Mouse (Mus musculus): Measurements from ENCODE around the gene Trim47. TPM values are rescaled to one million over a fixed set of nuclear protein-coding genes. Genes with fewer than 3 reads are reported as not detected.

Gene Trim47
- polyA plus RNA-seq, 1 experiment from 2014 or later, result 16.1 TPM

GRCm38 (mm10) chr11:116065345-116065744, 61.7 kb downstream of the Trim47 start:
- Histone ChIP-seq H3K27me3 (replicated peaks; ENCODE audit: control insufficient read depth, insufficient read depth, low read length) (no peaks in the 10 kb centered on the region), H3K27ac (ENCODE audit: low read depth, low read length) (no peak overlapping the region), H3K4me2 (replicated peaks; ENCODE audit: low read depth) (no peak overlapping the region), H3K9me3 (ENCODE audit: control insufficient read depth) (no peaks in the 10 kb centered on the region), H3K9ac (ENCODE audit: low read depth, low read length) (no peak overlapping the region), H3K4me1 (replicated peaks; ENCODE audit: control insufficient read depth, insufficient read depth, low read length) (0 out of 2 replicates have a peak, but pooled peaks cover 2% of the 10 kb centered on the region), H3K36me3 (ENCODE audit: control insufficient read depth, insufficient read depth) (peaks cover 3% of the 10 kb centered on the region), H3K4me3 (ENCODE audit: low read depth, low read length) (no peak overlapping the region)
- WGBS, result 83% methylated on average over 12 of the region's 12 CpGs
- no peak for TF ChIP-seq CTCF (IDR thresholded peaks at IDR 0.05; ENCODE audit: low read depth)
- no peak for ATAC-seq

GRCm38 (mm10) chr11:116064187-116064867, 62.7 kb downstream of the Trim47 start:
- no peak overlapping the region for H3K4me2 ChIP-seq (replicated peaks; ENCODE audit: low read depth)
- H3K27ac ChIP-seq (ENCODE audit: low read depth, low read length), result no peak overlapping the region
- 65% methylated on average over 23 of the region's 23 CpGs for WGBS
- H3K4me3 ChIP-seq (ENCODE audit: low read depth, low read length), result no peak overlapping the region
- TF ChIP-seq CTCF (IDR thresholded peaks at IDR 0.05; ENCODE audit: low read depth), result no peak
- no peaks in the 10 kb centered on the region for H3K9me3 ChIP-seq (ENCODE audit: control insufficient read depth)
- H3K4me1 ChIP-seq (replicated peaks; ENCODE audit: control insufficient read depth, insufficient read depth, low read length), result 0 out of 2 replicates have a peak, but pooled peaks cover 4% of the 10 kb centered on the region
- H3K27me3 ChIP-seq (replicated peaks; ENCODE audit: control insufficient read depth, insufficient read depth, low read length), result no peaks in the 10 kb centered on the region
- H3K9ac ChIP-seq (ENCODE audit: low read depth, low read length), result no peak overlapping the region
- no peak for ATAC-seq
- H3K36me3 ChIP-seq (ENCODE audit: control insufficient read depth, insufficient read depth), result peaks cover 13% of the 10 kb centered on the region

DNA sequence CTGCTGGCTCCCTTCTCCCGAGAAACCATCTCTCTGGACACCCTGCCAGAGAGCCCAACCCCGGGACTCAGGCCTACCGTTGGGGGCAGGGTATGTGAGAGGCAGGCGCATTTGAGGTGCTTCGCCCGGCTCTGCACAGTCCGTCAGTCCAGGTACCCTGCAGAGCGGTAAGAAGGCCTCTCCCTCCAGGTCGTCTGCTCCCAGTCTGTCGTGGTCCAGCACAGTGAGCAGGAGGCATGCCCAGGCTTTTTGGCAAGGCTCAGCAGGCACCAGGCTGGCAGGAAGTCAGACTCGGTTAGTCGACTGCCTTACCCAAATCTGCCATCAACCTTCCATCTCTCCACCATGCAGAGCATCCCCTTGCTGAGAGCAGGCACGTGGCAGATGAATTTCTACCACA, 63.4 kb downstream of the Trim47 start:
- no peak overlapping the region for H3K9ac ChIP-seq (ENCODE audit: low read depth, low read length)
- 0 out of 2 replicates have a peak, but pooled peaks cover 4% of the 10 kb centered on the region for H3K4me1 ChIP-seq (replicated peaks; ENCODE audit: control insufficient read depth, insufficient read depth, low read length)
- WGBS, result 63% methylated on average over 13 of the region's 13 CpGs
- H3K4me3 ChIP-seq (ENCODE audit: low read depth, low read length), result no peak overlapping the region
- H3K36me3 ChIP-seq (ENCODE audit: control insufficient read depth, insufficient read depth), result peaks cover 20% of the 10 kb centered on the region
- ATAC-seq, result no peak
- no peaks in the 10 kb centered on the region for H3K9me3 ChIP-seq (ENCODE audit: control insufficient read depth)
- H3K27ac ChIP-seq (ENCODE audit: low read depth, low read length), result no peak overlapping the region
- H3K4me2 ChIP-seq (replicated peaks; ENCODE audit: low read depth), result no peak overlapping the region
- H3K27me3 ChIP-seq (replicated peaks; ENCODE audit: control insufficient read depth, insufficient read depth, low read length), result no peaks in the 10 kb centered on the region
- no peak for TF ChIP-seq CTCF (IDR thresholded peaks at IDR 0.05; ENCODE audit: low read depth)

DNA sequence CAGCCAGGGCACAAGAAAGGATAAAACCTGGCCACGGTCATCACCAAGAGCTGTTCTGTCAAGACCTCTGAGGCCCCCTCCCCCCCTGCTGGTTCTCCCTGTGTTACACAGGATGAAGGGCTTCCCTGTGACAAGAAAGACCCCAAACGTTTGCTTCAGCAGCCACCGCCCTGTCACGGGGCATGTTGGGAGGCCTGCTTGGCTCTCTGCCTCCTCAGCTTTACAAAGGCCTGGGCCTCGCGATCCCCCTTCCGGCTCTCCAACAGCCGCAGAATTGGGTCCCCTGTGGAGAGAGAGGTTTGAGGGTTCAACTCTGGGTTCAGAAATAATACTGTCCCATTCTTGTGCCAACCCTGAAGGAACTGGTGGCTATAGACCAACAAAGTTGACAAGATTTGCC, 64.5 kb downstream of the Trim47 start:
- H3K36me3 ChIP-seq (ENCODE audit: control insufficient read depth, insufficient read depth), result peaks cover 31% of the 10 kb centered on the region
- WGBS, result 74% methylated on average over 8 of the region's 8 CpGs
- no peaks in the 10 kb centered on the region for H3K9me3 ChIP-seq (ENCODE audit: control insufficient read depth)
- H3K27ac ChIP-seq (ENCODE audit: low read depth, low read length), result no peak overlapping the region
- H3K27me3 ChIP-seq (replicated peaks; ENCODE audit: control insufficient read depth, insufficient read depth, low read length), result no peaks in the 10 kb centered on the region
- H3K4me1 ChIP-seq (replicated peaks; ENCODE audit: control insufficient read depth, insufficient read depth, low read length), result 0 out of 2 replicates have a peak, but pooled peaks cover 4% of the 10 kb centered on the region
- H3K4me3 ChIP-seq (ENCODE audit: low read depth, low read length), result no peak overlapping the region
- no peak overlapping the region for H3K9ac ChIP-seq (ENCODE audit: low read depth, low read length)
- no peak for ATAC-seq
- no peak for TF ChIP-seq CTCF (IDR thresholded peaks at IDR 0.05; ENCODE audit: low read depth)
- no peak overlapping the region for H3K4me2 ChIP-seq (replicated peaks; ENCODE audit: low read depth)

GRCm38 (mm10) chr11:116061641-116062415, 65.2 kb downstream of the Trim47 start:
- H3K27ac ChIP-seq (ENCODE audit: low read depth, low read length), result no peak overlapping the region
- H3K9me3 ChIP-seq (ENCODE audit: control insufficient read depth), result no peaks in the 10 kb centered on the region
- 0 out of 2 replicates have a peak, but pooled peaks cover 4% of the 10 kb centered on the region for H3K4me1 ChIP-seq (replicated peaks; ENCODE audit: control insufficient read depth, insufficient read depth, low read length)
- no peak for TF ChIP-seq CTCF (IDR thresholded peaks at IDR 0.05; ENCODE audit: low read depth)
- ATAC-seq, result no peak
- H3K36me3 ChIP-seq (ENCODE audit: control insufficient read depth, insufficient read depth), result peaks cover 38% of the 10 kb centered on the region
- no peak overlapping the region for H3K4me2 ChIP-seq (replicated peaks; ENCODE audit: low read depth)
- WGBS, result 86% methylated on average over 13 of the region's 13 CpGs
- no peak overlapping the region for H3K9ac ChIP-seq (ENCODE audit: low read depth, low read length)
- H3K27me3 ChIP-seq (replicated peaks; ENCODE audit: control insufficient read depth, insufficient read depth, low read length), result no peaks in the 10 kb centered on the region
- H3K4me3 ChIP-seq (ENCODE audit: low read depth, low read length), result no peak overlapping the region

GRCm38 (mm10) chr11:116060596-116060995, 66.4 kb downstream of the Trim47 start:
- Histone ChIP-seq H3K27ac (ENCODE audit: low read depth, low read length) (no peak overlapping the region), H3K9ac (ENCODE audit: low read depth, low read length) (no peak overlapping the region), H3K36me3 (ENCODE audit: control insufficient read depth, insufficient read depth) (peaks cover 49% of the 10 kb centered on the region), H3K4me3 (ENCODE audit: low read depth, low read length) (no peak overlapping the region), H3K4me2 (replicated peaks; ENCODE audit: low read depth) (no peak overlapping the region), H3K4me1 (replicated peaks; ENCODE audit: control insufficient read depth, insufficient read depth, low read length) (0 out of 2 replicates have a peak, but pooled peaks cover 4% of the 10 kb centered on the region), H3K9me3 (ENCODE audit: control insufficient read depth) (no peaks in the 10 kb centered on the region), H3K27me3 (replicated peaks; ENCODE audit: control insufficient read depth, insufficient read depth, low read length) (no peaks in the 10 kb centered on the region)
- no peak for TF ChIP-seq CTCF (IDR thresholded peaks at IDR 0.05; ENCODE audit: low read depth)
- ATAC-seq, result peak; percentile 45
- 60% methylated on average over 9 of the region's 9 CpGs for WGBS
